Comparison of ENCODE assay signal across 24 mouse cellular contexts in genomic region chr1:161692836-161693767, GRCm38 (mm10).
DNase-seq lines count a peak whose midpoint lies in the region; ATAC-seq and TF ChIP-seq lines count a peak whose summit lies in the region.
"Had no signal": no experiment of that assay in that cellular context is flagged by ENCODE, and none has a peak within 500 bp of the region (broad histone marks: within the 10 kb centered on the region; RNA-seq: fewer than 3 reads in every experiment).

No protein-coding gene starts in this region.

- no peak overlapping the region for H3K27ac ChIP-seq in kidney, postnatal 0 days
- no peak overlapping the region for H3K27ac ChIP-seq in CH12.LX (ENCODE audit: insufficient read depth, low read depth)
- H3K27ac ChIP-seq: forebrain, embryonic 10.5 days; forebrain, embryonic 13.5 days; hindbrain, embryonic 12.5 days; hindbrain, embryonic 15.5 days had no signal

- TF ChIP-seq RAD21 in CH12.LX (IDR thresholded peaks at IDR 0.05; ENCODE audit: low read depth, low read length), result no peak

- in situ Hi-C loops in CH12.LX (cut with MboI; ENCODE audit: low pct_ligation_motif_present, low pct_unique_long_range_greater_than_20kb, low sequenced_read_pairs), result no loop called here

- H3K27me3 ChIP-seq in kidney, postnatal 0 days (ENCODE audit: insufficient read depth, low read length), result no peaks in the 10 kb centered on the region
- no peaks in the 10 kb centered on the region for H3K27me3 ChIP-seq in CH12.LX (replicated peaks)
- H3K27me3 ChIP-seq: forebrain, embryonic 13.5 days; hindbrain, embryonic 12.5 days; hindbrain, embryonic 15.5 days had no signal

- no peak overlapping the region for H3K4me3 ChIP-seq in kidney, postnatal 0 days (replicated peaks; ENCODE audit: low read depth, low read length)
- peak overlapping the region in 2 of 3 experiments; percentile 17 to 37 for H3K4me3 ChIP-seq in CH12.LX (replicated peaks in 1 of 3; ENCODE audit: low read depth in 2 of 3, low read length in 2 of 3, poor library complexity in 1 of 3)
- H3K4me3 ChIP-seq: forebrain, embryonic 10.5 days; forebrain, embryonic 13.5 days; hindbrain, embryonic 12.5 days; hindbrain, embryonic 15.5 days had no signal

- no peaks in the 10 kb centered on the region for H3K79me2 ChIP-seq in CH12.LX (replicated peaks; ENCODE audit: control insufficient read depth, extremely low read depth, insufficient read depth, poor library complexity, severe bottlenecking)

- DNase-seq in kidney, postnatal 0 days (ENCODE audit: low spot score), result no peak
- no peak for DNase-seq in kidney, postnatal 14 days
- peak; percentile 43 for DNase-seq in CH12.LX (ENCODE audit: extremely low read depth)
- peak; percentile 84 for DNase-seq in retina, postnatal 1 day
- DNase-seq in adrenal gland, postnatal 10 days, result no peak
- no peak for DNase-seq in adrenal gland, postnatal 14 days
- DNase-seq in ovary, postnatal 36 days (ENCODE audit: low spot score), result no peak
- DNase-seq: adrenal gland, adult 2 months; adrenal gland, postnatal 36 days; cerebellum, adult 18-20 months; cerebellum, adult 9-11 months; cerebellum, postnatal 36 days; embryo, embryonic 11 days; gastrocnemius, postnatal 14 days; heart, adult 11 months; kidney, adult 18-20 months had no signal

- TF ChIP-seq CTCF in kidney, postnatal 0 days (IDR thresholded peaks at IDR 0.05; ENCODE audit: low read depth), result no peak
- no peak for TF ChIP-seq CTCF in CH12.LX (conservative IDR thresholded peaks at IDR 0.05 in 1 of 2, IDR thresholded peaks at IDR 0.05 in 1 of 2; ENCODE audit: low read depth in 2 of 2, low read length in 2 of 2)

- no peak for TF ChIP-seq EP300 in CH12.LX (IDR thresholded peaks at IDR 0.05; ENCODE audit: low read length)

- dilution Hi-C loops in CH12.LX (cut with MboI; ENCODE audit: extremely low pct_ligation_motif_present, extremely low pct_unique_long_range_greater_than_20kb, low sequenced_read_pairs), result no loop called here

- TF ChIP-seq POLR2A in CH12.LX (IDR thresholded peaks at IDR 0.05; ENCODE audit: low read depth, low read length), result no peak

- H3K9me3 ChIP-seq in kidney, postnatal 0 days (replicated peaks; ENCODE audit: low read length), result no peaks in the 10 kb centered on the region
- H3K9me3 ChIP-seq in CH12.LX (replicated peaks; ENCODE audit: low read length), result no peaks in the 10 kb centered on the region
- H3K9me3 ChIP-seq: forebrain, embryonic 10.5 days; forebrain, embryonic 13.5 days; hindbrain, embryonic 12.5 days; hindbrain, embryonic 15.5 days had no signal

- 51% methylated on average over 14 of the region's 14 CpGs for WGBS in kidney, postnatal 0 days

- no peak for ATAC-seq in kidney, postnatal 0 days (replicated peaks; ENCODE audit: low FRiP score, low read depth)
- peak; percentile 75 for ATAC-seq in inflammation-experienced regulatory T-cells, adult 6 months
- ATAC-seq: forebrain, embryonic 13.5 days; forebrain, embryonic 16.5 days; intestine, embryonic 16.5 days had no signal

- no peaks in the 10 kb centered on the region for H3K36me3 ChIP-seq in kidney, postnatal 0 days (ENCODE audit: insufficient read depth, low read length)
- H3K36me3 ChIP-seq in CH12.LX (replicated peaks in 1 of 2; ENCODE audit: control insufficient read depth in 1 of 2, insufficient read depth in 1 of 2, low read length in 1 of 2), result no peaks in the 10 kb centered on the region
- H3K36me3 ChIP-seq: forebrain, embryonic 10.5 days; hindbrain, embryonic 12.5 days; hindbrain, embryonic 15.5 days had no signal

- H3K9ac ChIP-seq in kidney, postnatal 0 days (ENCODE audit: low read depth, low read length), result no peak overlapping the region
- peak overlapping the region; percentile 28; the same call in 1 of the 2 replicates for H3K9ac ChIP-seq in CH12.LX (ENCODE audit: insufficient read depth, low read depth)
- H3K9ac ChIP-seq: forebrain, embryonic 13.5 days; hindbrain, embryonic 12.5 days; hindbrain, embryonic 15.5 days had no signal

- H3K4me1 ChIP-seq in kidney, postnatal 0 days (replicated peaks; ENCODE audit: insufficient read depth, low read length), result no peaks in the 10 kb centered on the region
- H3K4me1 ChIP-seq in CH12.LX (ENCODE audit: control insufficient read depth in 1 of 2, insufficient read depth in 2 of 2), result peaks cover 8 to 21% of the 10 kb centered on the region in 2 experiments
- H3K4me1 ChIP-seq: hindbrain, embryonic 12.5 days; hindbrain, embryonic 15.5 days had no signal

- H3K4me2 ChIP-seq in kidney, postnatal 0 days (ENCODE audit: low read length), result 0 out of 2 replicates have a peak overlapping the region, but pooled peaks have one; percentile 10
- peak overlapping the region; percentile 94 for H3K4me2 ChIP-seq in CH12.LX (ENCODE audit: insufficient read depth, low read depth, poor library complexity, severe bottlenecking)
- H3K4me2 ChIP-seq: forebrain, embryonic 13.5 days; heart, embryonic 11.5 days; hindbrain, embryonic 12.5 days; hindbrain, embryonic 15.5 days had no signal

TF ChIP-seq in CH12.LX, 34 proteins besides CTCF, POLR2A, EP300 and RAD21:
- TF ChIP-seq MXI1 (IDR thresholded peaks at IDR 0.05; ENCODE audit: low read depth, low read length) (no peak; the same call in 1 of the 2 replicates), BHLHE40 (IDR thresholded peaks at IDR 0.05; ENCODE audit: low read depth, low read length) (peak; percentile 65)

Comparison
In these comparisons a context has a peak if more than half of its experiments do, and no peak if none do; other contexts are left out.
1. DNase-seq: peak in CH12.LX (single experiment) and retina, postnatal 1 day (single experiment); none in kidney, postnatal 0 days (single experiment), kidney, postnatal 14 days (single experiment), adrenal gland, postnatal 10 days (single experiment), adrenal gland, postnatal 14 days (single experiment) and ovary, postnatal 36 days (single experiment).